Mouse (Mus musculus) kidney, adult 2 months (tissue): ENCODE measurements around the gene Gm18336.

ENCODE experiments used
- CTCF ChIP-seq: fragments of 200-500 bp; conservative IDR thresholded peaks from 2 replicates; pipeline ENCODE4 v1.5.1; 2011; ENCODE audit warnings: low read depth, mild to moderate bottlenecking, control low read depth, low read length, moderate library complexity, mixed read lengths; ENCODE audit not compliant: insufficient read depth, insufficient read length
- POLR2A ChIP-seq: fragments of 200-500 bp; IDR thresholded peaks from one replicate; pipeline ENCODE4 v1.6.1; 2011; ENCODE audit warnings: low read depth, low read length, control low read depth

- TF ChIP-seq CTCF: no peak
- TF ChIP-seq POLR2A: no peak
Observed at GRCm38 (mm10) chrX:73410880-73411517, 12.5 kb upstream of the Gm18336 start, which contains the start of gene Zfp92.
